Mouse (Mus musculus) frontal cortex, adult (tissue): Measurements from ENCODE around the gene Zranb1.
A peak's percentile ranks its signal among the peaks of the same experiment; 100 is the strongest.

Experiments
- ATAC-seq: cut with Nextera tagmentation; 2 replicates; pipeline ENCODE4 v1.9.2; 2017; ENCODE audit warnings: mild to moderate bottlenecking, moderate library complexity, mixed read lengths; ENCODE audit not compliant: low TSS enrichment

Zranb1 gene

GRCm38 (mm10) chr7:132927201-132927600 lies 3.7 kb upstream of the Zranb1 start:
- no peak for ATAC-seq

GRCm38 (mm10) chr7:132930055-132930454 lies 887 bp upstream of the Zranb1 start:
- ATAC-seq = no peak

GRCm38 (mm10) chr7:132931560-132932351 lies 814 bp downstream of the Zranb1 start:
- ATAC-seq = peak; percentile 25; the same call in 1 of the 2 replicates

DNA sequence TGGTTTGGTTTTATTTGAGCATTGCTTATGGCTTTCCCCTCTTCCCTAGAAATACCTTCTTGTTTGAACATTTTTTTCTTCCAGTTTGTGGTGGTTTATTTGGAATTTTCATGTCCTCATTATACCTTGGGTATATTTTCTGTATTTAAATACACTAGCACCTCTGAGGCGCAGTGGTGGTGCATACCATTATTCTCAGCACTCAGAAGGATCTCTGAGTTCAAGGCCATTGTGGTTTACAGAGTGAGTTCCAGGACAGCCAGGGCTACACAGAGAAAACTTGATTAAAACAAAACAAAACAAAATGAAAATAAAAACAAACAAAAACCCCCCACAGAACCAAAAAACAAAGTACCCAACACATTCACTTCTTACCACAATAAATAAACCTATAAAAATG lies 2.4 kb downstream of the Zranb1 start:
- ATAC-seq = no peak

DNA sequence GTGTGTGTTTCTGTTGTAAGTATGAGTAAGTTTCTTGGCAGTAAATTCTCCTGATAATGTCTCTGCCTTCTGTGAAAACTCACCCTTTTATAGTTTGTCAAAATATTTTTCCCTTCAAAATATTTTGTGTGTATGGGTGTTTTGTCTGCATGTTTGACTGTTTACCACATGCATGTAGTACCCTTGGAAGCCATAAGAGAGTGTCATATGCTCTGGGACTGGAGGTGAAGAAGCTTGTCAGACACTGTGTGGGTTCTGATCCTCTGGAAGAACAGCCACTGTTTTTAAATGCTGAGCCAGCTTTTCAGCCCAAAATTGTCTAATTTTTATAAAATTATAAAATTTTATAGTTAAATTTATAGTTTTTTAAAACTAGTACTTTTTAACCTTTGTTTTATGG lies 3.8 kb downstream of the Zranb1 start:
- no peak for ATAC-seq

- no peak for ATAC-seq
Measured at GRCm38 (mm10) chr7:132939118-132939517, 8.2 kb downstream of the Zranb1 start.

GRCm38 (mm10) chr7:132940569-132940968 lies 9.6 kb downstream of the Zranb1 start:
- ATAC-seq = no peak

GRCm38 (mm10) chr7:132949968-132950367 lies 19.0 kb downstream of the Zranb1 start:
- no peak for ATAC-seq

- no peak for ATAC-seq
Measured at GRCm38 (mm10) chr7:132950613-132951012, 19.7 kb downstream of the Zranb1 start.

GRCm38 (mm10) chr7:132964395-132964794 lies 33.5 kb downstream of the Zranb1 start:
- no peak for ATAC-seq

DNA sequence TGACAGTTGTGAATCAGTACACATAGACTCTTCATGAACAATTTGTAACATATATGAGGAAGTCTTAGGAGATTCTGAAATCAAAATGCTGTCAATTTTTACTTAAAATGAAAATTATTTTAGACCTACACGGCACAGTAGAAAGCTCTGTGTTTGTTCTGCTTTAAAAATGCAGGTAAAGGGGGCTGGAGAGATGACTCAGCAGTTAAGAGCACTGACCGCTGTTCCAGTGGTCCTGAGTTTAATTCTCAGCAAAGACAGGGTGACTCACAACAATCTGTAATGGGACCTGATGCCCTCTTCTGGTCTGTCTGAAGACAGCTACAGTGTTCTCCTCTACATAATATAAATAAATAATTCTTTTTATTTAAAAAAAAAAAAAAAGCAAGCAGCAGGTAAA lies 34.8 kb downstream of the Zranb1 start:
- ATAC-seq = no peak

GRCm38 (mm10) chr7:132972079-132972478 lies 41.1 kb downstream of the Zranb1 start:
- no peak for ATAC-seq

DNA sequence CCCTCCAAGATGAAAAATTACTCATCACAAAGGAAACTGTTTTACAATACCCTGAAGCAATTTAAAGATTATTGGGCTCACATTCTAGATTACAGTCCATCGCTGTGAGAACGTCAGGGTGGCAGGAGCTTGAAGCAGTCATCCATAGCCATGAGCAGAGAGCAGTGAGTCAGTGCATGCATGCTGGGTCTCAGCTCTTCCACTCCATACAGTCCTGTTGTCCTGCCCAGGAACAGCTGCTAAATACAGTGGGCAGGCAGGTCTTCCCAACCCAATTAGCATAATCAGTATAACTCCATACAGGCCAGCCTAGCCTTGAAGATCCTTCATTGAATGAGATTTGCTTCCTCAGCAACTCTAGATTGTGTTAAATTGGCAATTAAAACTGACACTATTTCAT lies 45.1 kb downstream of the Zranb1 start:
- no peak for ATAC-seq

DNA sequence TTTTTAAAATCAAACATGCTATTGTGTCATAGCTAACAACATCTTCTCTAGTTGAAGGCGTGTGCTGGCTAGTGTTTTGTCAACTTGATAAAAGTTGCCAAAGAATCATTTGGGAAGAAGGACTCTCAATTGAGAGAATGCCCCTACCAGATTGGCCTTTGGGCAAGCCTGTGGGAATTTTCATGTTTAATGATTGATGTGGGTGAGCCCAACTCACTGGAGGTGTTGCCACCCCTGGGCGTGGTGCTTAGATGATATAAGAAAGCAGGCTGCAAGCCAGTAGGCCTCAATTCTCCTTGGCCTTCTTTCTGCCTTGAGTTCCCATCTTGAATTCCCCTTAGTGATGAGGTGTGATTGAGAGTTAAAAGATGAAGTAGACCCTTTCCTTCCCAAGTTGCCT lies 47.0 kb downstream of the Zranb1 start:
- ATAC-seq = no peak

DNA sequence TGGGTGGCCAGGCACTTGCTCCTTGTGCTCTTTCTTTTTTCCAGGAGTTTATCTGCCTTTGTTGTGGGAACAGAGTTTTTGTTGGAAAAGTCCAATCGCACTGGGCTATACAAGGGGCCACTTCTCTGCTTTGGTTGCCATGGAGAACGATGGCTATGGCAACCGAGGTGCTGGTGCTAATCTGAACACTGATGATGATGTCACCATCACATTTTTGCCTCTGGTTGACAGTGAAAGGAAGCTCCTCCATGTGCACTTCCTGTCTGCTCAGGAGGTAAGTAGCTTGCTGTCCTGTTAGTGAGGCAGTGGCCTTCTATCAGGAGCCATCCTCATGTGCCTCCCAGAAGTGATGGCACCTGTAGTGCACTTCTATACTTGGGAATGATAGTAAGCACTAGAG lies 51.7 kb downstream of the Zranb1 start:
- ATAC-seq = no peak

GRCm38 (mm10) chr7:132989839-132990238 lies 58.9 kb downstream of the Zranb1 start:
- ATAC-seq = no peak

- ATAC-seq = no peak
Measured at GRCm38 (mm10) chr7:132991240-132991900, 60.4 kb downstream of the Zranb1 start.

- ATAC-seq = no peak
Measured at GRCm38 (mm10) chr7:132992967-132993615, 62.1 kb downstream of the Zranb1 start.

DNA sequence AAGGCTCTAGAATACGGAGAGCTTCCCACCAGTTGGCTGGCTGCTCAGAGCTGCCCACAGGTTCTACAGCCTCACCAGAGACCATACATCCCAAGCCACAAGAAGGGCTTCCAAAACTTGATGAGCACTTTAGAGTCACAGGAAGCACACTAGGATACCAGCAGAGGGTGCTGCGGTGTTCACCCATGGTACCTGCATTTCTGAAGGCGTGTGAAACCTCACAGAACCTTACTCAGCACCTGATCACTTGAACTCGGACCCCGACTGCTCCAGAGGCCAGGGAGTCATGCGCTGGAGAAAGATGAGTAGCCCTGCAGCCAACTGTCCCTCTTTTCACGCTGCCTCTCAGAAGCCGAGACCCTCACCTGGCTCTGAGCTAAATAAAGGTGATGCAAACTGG lies 63.2 kb downstream of the Zranb1 start:
- ATAC-seq = no peak

- ATAC-seq = no peak
Measured at GRCm38 (mm10) chr7:132994628-132995191, 63.8 kb downstream of the Zranb1 start.

- peak; percentile 79 for ATAC-seq
Measured at GRCm38 (mm10) chr7:132996391-132996790, 65.4 kb downstream of the Zranb1 start.

GRCm38 (mm10) chr7:132998639-132999038 lies 67.7 kb downstream of the Zranb1 start:
- no peak for ATAC-seq

DNA sequence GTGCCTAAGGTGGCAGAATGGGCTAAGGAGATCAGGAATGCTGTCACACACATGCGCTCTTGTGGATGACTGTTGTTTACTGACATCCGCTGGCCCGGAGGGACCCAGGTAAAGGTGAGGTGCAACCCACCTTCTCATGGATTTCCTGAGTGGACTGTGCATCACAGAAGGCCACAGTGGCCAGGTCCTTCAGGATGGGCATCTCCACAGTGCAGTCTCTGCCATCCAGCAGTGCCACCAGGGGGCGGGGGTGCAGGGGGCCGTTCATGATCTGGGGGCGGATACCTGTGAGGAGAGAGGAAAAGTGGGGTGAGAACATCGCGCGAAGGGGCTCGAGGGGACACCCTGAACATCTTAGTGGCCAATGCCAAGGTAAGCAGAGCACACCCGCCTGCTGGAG lies 68.1 kb downstream of the Zranb1 start:
- no peak for ATAC-seq
